Mouse (Mus musculus): Measurements from ENCODE around the gene S1pr2. TPM values are rescaled to one million over a fixed set of nuclear protein-coding genes. Genes with fewer than 3 reads are reported as not detected.

S1pr2 gene
- polyA plus RNA-seq, 1 experiment from 2014 or later = 10.9 TPM

DNA sequence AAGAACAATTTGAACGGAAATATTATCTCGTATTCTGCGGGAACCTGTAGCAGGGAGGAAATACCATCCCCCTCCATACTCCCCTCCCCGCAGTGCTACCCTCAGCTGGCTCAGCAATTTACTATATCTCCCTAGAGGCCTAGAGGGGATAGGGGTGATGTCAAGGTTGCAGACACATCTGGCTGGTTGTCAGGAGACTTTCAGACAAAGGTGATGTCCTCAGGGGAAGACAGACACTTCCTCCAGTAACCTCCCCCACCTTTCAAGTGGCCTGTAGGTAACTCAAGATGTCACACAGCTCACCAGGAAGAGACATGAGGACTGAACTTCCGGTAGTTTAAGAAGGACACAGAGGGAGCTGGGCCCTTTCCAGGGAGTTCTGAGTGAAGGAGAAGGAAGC, 6.6 kb upstream of the S1pr2 start:
- no peak for ATAC-seq
- POLR2A ChIA-PET = interaction anchor here (1.1 kb wide), 1 partner anchor 10 kb away, joined by 3 read pairs; no protein-coding TSS in a partner anchor
- in situ Hi-C loops (cut with MboI; ENCODE audit: low pct_unique_long_range_greater_than_20kb) = no loop called here
- no peak for TF ChIP-seq CTCF (IDR thresholded peaks at IDR 0.05)
- CTCF ChIA-PET = interaction anchor here (0.8 kb wide), 1 partner anchor 16 kb away, joined by 3 read pairs; no protein-coding TSS in a partner anchor
- DNase-seq (ENCODE audit: low read depth, low spot score) = no peak
- peaks cover 5% of the 10 kb centered on the region for H3K27me3 ChIP-seq

- in situ Hi-C loops (cut with MboI; ENCODE audit: low pct_unique_long_range_greater_than_20kb) = no loop called here
- no peak for ATAC-seq
- CTCF ChIA-PET = interaction anchor here (1.1 to 1.6 kb wide), 2 partner anchors 12 to 17 kb away, joined by 3 to 5 read pairs; no protein-coding TSS in a partner anchor
These were observed 5.6 kb upstream of the S1pr2 start for GRCm38 (mm10) chr9:20982171-20982570.

GRCm38 (mm10) chr9:20979769-20980168, 3.2 kb upstream of the S1pr2 start:
- CTCF ChIA-PET = interaction anchor here (1.7 kb wide), 1 partner anchor 19 kb away, joined by 6 read pairs; no protein-coding TSS in a partner anchor
- peaks cover 5% of the 10 kb centered on the region for H3K27me3 ChIP-seq
- ATAC-seq (no peak), DNase-seq (ENCODE audit: low read depth, low spot score) (no peak)
- POLR2A ChIA-PET = no interaction called here
- no peak for TF ChIP-seq CTCF (IDR thresholded peaks at IDR 0.05)
- in situ Hi-C loops (cut with MboI; ENCODE audit: low pct_unique_long_range_greater_than_20kb) = no loop called here

More at GRCm38 (mm10) chr9:20982171-20982570, 5.6 kb upstream of the S1pr2 start:
- no peak for TF ChIP-seq CTCF (IDR thresholded peaks at IDR 0.05)
- peaks cover 5% of the 10 kb centered on the region for H3K27me3 ChIP-seq
- POLR2A ChIA-PET = interaction anchor here (1.1 kb wide), 1 partner anchor 9 kb away, joined by 3 read pairs; no protein-coding TSS in a partner anchor
- no peak for DNase-seq (ENCODE audit: low read depth, low spot score)

DNA sequence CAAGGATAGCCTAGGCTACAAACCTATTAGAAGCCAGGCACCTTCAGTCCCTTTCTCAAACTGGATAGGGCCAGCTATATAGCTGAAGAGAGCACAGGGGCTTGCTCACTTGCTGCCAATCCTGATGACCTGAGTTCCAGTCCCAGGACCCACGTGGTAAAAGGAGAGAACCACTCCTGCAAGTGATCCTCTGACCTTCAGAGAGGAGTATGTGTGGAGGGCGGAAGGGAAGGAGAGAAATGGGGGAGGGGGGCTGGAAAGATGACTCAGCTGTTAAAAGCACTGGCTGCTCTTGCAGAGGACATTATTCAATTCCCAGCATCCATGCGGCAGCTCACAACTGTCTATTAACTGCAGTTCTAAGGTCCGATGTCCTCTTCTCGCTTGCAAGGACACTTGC, 2.6 kb upstream of the S1pr2 start:
- in situ Hi-C loops (cut with MboI; ENCODE audit: low pct_unique_long_range_greater_than_20kb) = no loop called here

DNA sequence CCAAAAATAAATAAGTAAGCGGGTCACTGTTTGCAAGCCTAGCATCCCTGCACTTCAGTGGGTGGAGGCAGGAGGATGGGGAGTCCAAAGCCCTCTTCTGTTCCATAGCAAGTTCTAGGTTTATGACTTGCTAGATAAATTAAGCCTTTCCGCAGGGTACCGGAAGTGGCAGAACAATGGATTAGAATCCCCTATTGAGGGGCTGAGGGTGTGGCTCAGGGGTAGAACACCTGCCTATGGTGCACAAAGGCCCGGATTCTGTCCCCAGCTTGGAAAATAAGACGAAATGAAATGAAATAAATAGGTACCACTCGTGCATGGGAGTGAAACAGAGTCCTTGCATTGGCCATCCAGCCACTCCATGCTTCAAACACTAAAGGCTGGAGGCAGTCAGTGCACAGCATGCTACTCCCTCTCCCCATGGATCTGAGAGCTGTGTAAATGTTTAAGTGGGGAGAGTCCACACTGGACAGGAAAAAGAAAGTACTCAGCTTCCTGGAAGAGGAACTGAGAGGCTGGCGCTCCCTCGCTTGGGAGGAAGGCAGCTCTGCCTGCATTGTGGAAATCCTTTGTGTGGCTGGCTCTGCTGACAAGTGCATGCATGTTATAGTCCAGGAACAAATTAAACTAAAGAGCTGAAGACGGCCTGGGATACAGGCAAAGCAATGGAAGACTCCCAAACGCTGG, 2.0 kb upstream of the S1pr2 start:
- POLR2A ChIA-PET = interaction anchor here (0.6 kb wide), 2 partner anchors 8 to 14 kb away, joined by 3 to 4 read pairs; no protein-coding TSS in a partner anchor
- H3K27me3 ChIP-seq = peaks cover 4% of the 10 kb centered on the region
- DNase-seq (ENCODE audit: low read depth, low spot score) = no peak
- no peak for ATAC-seq
- CTCF ChIA-PET = interaction anchor here (1.2 to 1.7 kb wide), 2 partner anchors 16 to 20 kb away, joined by 3 to 6 read pairs; no protein-coding TSS in a partner anchor
- in situ Hi-C loops (cut with MboI; ENCODE audit: low pct_unique_long_range_greater_than_20kb) = no loop called here
- TF ChIP-seq CTCF (IDR thresholded peaks at IDR 0.05) = no peak

More for the DNA sequence above, 2.6 kb upstream of the S1pr2 start:
- ATAC-seq (no peak), DNase-seq (ENCODE audit: low read depth, low spot score) (no peak)
- peaks cover 5% of the 10 kb centered on the region for H3K27me3 ChIP-seq
- TF ChIP-seq CTCF (IDR thresholded peaks at IDR 0.05) = no peak
- ChIA-PET CTCF (interaction anchor here (1.2 to 1.7 kb wide), 2 partner anchors 15 to 19 kb away, joined by 3 to 6 read pairs; no protein-coding TSS in a partner anchor), POLR2A (interaction anchor here (0.6 kb wide), 1 partner anchor 14 kb away, joined by 3 read pairs; no protein-coding TSS in a partner anchor)

GRCm38 (mm10) chr9:20976961-20977689, 544 bp upstream of the S1pr2 start:
- no peaks in the 10 kb centered on the region for H3K27me3 ChIP-seq
- no peak for TF ChIP-seq CTCF (IDR thresholded peaks at IDR 0.05)
- no peak for DNase-seq (ENCODE audit: low read depth, low spot score)
- ChIA-PET POLR2A (no interaction called here), CTCF (interaction anchor here (1.2 kb wide), 1 partner anchor 21 kb away, joined by 3 read pairs; no protein-coding TSS in a partner anchor)
- ATAC-seq = no peak
- in situ Hi-C loops (cut with MboI; ENCODE audit: low pct_unique_long_range_greater_than_20kb) = no loop called here

DNA sequence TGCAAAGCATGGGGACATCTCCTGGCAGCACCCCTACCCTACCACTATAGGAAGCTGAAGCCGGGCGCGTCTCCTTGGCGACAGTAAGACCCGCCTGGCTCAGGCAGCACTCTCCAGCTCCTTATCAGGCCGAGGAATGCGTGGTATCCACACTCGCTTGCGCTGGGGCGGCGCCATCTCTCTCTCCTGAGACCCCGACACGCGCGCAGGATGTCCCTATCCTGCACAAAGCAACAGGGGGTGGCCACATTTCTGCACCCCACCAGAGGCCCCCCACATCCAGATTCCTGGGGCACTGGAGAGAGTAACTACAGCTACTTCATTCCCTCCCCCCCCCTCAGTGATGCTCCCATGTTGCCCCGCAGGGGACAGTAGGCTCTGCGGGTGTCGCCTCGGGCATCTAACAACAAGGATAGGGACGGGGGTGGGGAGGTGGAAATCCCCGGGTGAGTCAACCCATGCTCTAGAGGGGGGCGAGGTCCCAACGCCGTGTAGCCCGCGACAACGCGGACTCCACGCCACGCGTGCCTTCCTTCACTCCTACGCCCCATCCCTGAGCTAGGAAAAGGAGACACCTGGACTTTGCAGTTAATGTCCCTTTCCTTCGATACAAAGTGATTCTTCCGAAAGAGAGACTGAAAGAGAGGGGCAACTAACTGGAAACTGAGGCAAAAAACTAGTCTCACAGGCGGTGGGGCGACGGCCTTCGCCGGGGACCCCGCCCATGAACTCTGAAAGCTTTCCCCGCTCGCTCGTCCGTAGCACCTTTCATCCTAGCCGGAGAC, 958 bp downstream of the S1pr2 start:
- no peak for TF ChIP-seq CTCF (IDR thresholded peaks at IDR 0.05)
- ChIA-PET POLR2A (interaction anchor here (0.7 to 1.2 kb wide), 4 partner anchors 11 to 83 kb away, joined by 3 to 6 read pairs (median 4); no protein-coding TSS in a partner anchor), CTCF (interaction anchor here (1.0 to 2.2 kb wide), 4 partner anchors 22 to 32 kb away, joined by 3 to 8 read pairs (median 4); no protein-coding TSS in a partner anchor)
- ATAC-seq = peak; percentile 61
- no peak for DNase-seq (ENCODE audit: low read depth, low spot score)
- in situ Hi-C loops (cut with MboI; ENCODE audit: low pct_unique_long_range_greater_than_20kb) = no loop called here
- H3K27me3 ChIP-seq = no peaks in the 10 kb centered on the region

GRCm38 (mm10) chr9:20973682-20974075, 2.9 kb downstream of the S1pr2 start:
- no peak for DNase-seq (ENCODE audit: low read depth, low spot score)
- ChIA-PET CTCF (interaction anchor here (1.6 to 2.2 kb wide), 2 partner anchors 23 to 30 kb away, joined by 4 to 8 read pairs; no protein-coding TSS in a partner anchor), POLR2A (interaction anchor here (0.8 kb wide), 1 partner anchor 16 kb away, joined by 4 read pairs; no protein-coding TSS in a partner anchor)
- in situ Hi-C loops (cut with MboI; ENCODE audit: low pct_unique_long_range_greater_than_20kb) = no loop called here
- TF ChIP-seq CTCF (IDR thresholded peaks at IDR 0.05) = no peak
- no peaks in the 10 kb centered on the region for H3K27me3 ChIP-seq
- no peak for ATAC-seq

DNA sequence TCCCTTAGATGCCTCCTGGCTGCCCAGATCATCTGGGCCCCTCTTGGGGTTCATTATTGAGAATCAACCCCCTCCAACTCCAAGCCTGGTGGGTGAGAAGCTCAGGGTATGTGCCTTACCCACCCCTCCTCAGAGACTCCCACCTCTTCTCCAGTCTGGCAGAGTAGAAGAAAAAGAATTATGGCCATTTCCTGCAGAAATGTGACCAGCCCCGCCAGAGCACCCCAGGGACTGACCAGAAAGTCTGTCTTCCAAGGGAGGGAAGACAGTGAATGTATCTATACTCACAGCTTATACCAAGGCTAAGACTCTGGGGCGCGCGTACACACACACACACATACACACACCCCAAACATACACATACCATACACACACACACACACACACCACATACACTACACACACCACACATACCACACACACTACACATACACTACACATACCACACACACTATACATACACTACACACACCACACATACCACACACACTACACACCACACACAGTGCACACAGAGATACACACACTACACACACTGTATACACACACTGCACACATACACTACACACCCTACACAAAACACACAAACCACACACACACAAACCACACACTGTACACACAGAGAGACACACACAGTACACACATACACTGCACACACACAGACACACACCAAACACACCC, 3.4 kb downstream of the S1pr2 start:
- ATAC-seq (no peak), DNase-seq (ENCODE audit: low read depth, low spot score) (no peak)
- ChIA-PET POLR2A (interaction anchor here (0.8 kb wide), 1 partner anchor 10 kb away, joined by 3 read pairs; no protein-coding TSS in a partner anchor), CTCF (no interaction called here)
- in situ Hi-C loops (cut with MboI; ENCODE audit: low pct_unique_long_range_greater_than_20kb) = no loop called here
- TF ChIP-seq CTCF (IDR thresholded peaks at IDR 0.05) = no peak
- H3K27me3 ChIP-seq = no peaks in the 10 kb centered on the region

All from Patski (cell line).